Mouse (Mus musculus) urinary bladder, postnatal 10 days (tissue): ENCODE measurements around the gene Enpp5.

Experiments used
- DNase-seq: peaks from one replicate; pipeline ENCODE4 v3.0.0; 2022; ENCODE audit warnings: low spot score

Enpp5 gene

GRCm38 (mm10) chr17:44091512-44091911 lies 12.9 kb downstream of the Enpp5 start:
- DNase-seq: no peak

- no peak for DNase-seq
Measured at GRCm38 (mm10) chr17:44100486-44100885, 21.9 kb downstream of the Enpp5 start.

GRCm38 (mm10) chr17:44100906-44101305 lies 22.3 kb downstream of the Enpp5 start:
- DNase-seq: no peak

GRCm38 (mm10) chr17:44101961-44102360 lies 23.3 kb downstream of the Enpp5 start:
- DNase-seq: no peak

- peak; percentile 60 for DNase-seq
Measured at GRCm38 (mm10) chr17:44105287-44106138, 26.9 kb downstream of the Enpp5 start, which contains the start of gene Enpp4. Gene Enpp4, minus strand, starts transcription at chr17:44105809.

- no peak for DNase-seq
Measured at GRCm38 (mm10) chr17:44108331-44108730, 29.7 kb downstream of the Enpp5 start.

- no peak for DNase-seq
Measured at GRCm38 (mm10) chr17:44116584-44116983, 38.0 kb downstream of the Enpp5 start.

- no peak for DNase-seq
Measured at GRCm38 (mm10) chr17:44117721-44118120, 39.1 kb downstream of the Enpp5 start.

- DNase-seq: no peak
Measured at GRCm38 (mm10) chr17:44118231-44118630, 39.6 kb downstream of the Enpp5 start.

GRCm38 (mm10) chr17:44121366-44122100 lies 42.9 kb downstream of the Enpp5 start:
- DNase-seq: no peak

GRCm38 (mm10) chr17:44129092-44129750 lies 50.6 kb downstream of the Enpp5 start:
- no peak for DNase-seq

- peak; percentile 21 for DNase-seq
Measured at GRCm38 (mm10) chr17:44130429-44130828, 51.8 kb downstream of the Enpp5 start.

GRCm38 (mm10) chr17:44134106-44134505 lies 55.5 kb downstream of the Enpp5 start:
- DNase-seq: no peak

GRCm38 (mm10) chr17:44134545-44134944 lies 55.9 kb downstream of the Enpp5 start:
- DNase-seq: no peak

- no peak for DNase-seq
Measured at GRCm38 (mm10) chr17:44136018-44136417, 57.4 kb downstream of the Enpp5 start.
